Mouse (Mus musculus) thymus, postnatal 25 days (tissue): ENCODE measurements around the gene Slc2a12.

ENCODE experiments used
- DNase-seq: peaks from one replicate; pipeline ENCODE4 v3.0.0; 2022

The Slc2a12 gene

GRCm38 (mm10) chr10:22730992-22731271 is 86.1 kb downstream of the Slc2a12 start:
- no peak for DNase-seq

- DNase-seq, result peak; percentile 93
These were observed 86.7 kb downstream of the Slc2a12 start, which contains the start of gene Tbpl1 for GRCm38 (mm10) chr10:22731272-22732093. TSS of gene Tbpl1 (minus strand) at chr10:22731938.

GRCm38 (mm10) chr10:22732181-22732580 is 87.4 kb downstream of the Slc2a12 start:
- peak; percentile 10 for DNase-seq

- DNase-seq, result no peak
These were observed 101.1 kb downstream of the Slc2a12 start for GRCm38 (mm10) chr10:22745922-22746321.

- no peak for DNase-seq
These were observed 101.8 kb downstream of the Slc2a12 start for GRCm38 (mm10) chr10:22746334-22747322.

- no peak for DNase-seq
These were observed 106.4 kb downstream of the Slc2a12 start for GRCm38 (mm10) chr10:22751175-22751682.
